Mouse (Mus musculus): ENCODE results near the gene Meis3. TPM values are rescaled to one million over a fixed set of nuclear protein-coding genes. Genes with fewer than 3 reads are reported as not detected.

Gene Meis3
- polyA plus RNA-seq (2015; fragmentation: Nextera tagmentation; extraction: Ambion mirVana), result 139 and 161 TPM in 2 replicates

DNA sequence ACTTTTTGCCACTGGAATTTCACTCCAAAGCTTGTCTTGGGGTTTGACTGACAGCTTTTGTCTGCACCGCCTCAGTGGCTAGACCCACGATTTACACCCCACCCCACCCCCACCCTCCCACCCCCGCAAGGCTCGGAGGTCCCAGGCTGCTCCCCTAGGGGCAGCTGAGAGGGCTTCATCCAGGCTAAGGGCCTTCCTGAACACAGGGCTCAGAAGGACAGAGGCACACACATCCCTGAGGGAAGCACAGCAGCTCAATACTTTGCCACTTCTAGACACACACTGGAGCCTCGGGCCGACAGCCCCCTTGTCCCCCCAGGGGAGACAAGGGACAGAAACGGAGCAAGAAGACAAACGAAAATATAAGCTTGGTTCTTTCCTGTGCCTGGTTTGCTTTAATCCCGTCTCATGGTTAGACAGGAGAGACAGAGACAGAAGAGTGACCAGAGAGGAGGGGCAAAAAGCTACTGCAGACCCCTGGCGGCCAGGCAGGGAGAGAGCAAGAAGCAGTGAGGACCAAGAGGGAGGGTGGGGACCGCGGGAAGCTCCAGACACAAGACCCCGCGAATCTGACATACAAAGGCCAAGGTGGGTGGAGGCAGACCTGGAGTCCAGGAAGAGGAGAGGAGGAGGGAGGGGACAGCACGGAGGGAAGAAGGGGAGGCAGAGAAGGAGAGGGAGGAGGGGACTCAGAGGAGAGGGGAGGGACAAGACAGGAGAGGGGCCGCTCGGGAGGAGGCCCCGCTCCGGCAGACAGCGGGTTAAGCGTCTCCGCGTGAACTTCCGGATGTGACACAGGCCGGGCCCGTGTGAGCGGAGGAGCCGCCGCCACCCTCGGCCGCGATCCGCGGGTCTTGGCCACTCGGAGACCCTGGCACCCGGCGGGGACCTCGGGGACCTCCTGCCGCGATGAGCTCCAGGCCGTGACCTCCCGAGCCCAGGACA lies at the start of gene Meis3:
Gene Meis3, plus strand, starts transcription at position 494 of the 945 bp plus-strand sequence.
- Histone ChIP-seq H3K9me3 (no peaks in the 10 kb centered on the region), H3K9ac (peak within 1 kb of the TSS; percentile 92), H3K4me1 (replicated peaks) (peaks cover 55% of the 10 kb centered on the region), H3K4me3 (peak within 1 kb of the TSS; percentile 81), H3K4me2 (peak within 1 kb of the TSS; percentile 79), H3K27ac (replicated peaks) (peak within 1 kb of the TSS; percentile 93), H3K36me3 (peaks cover 29% of the 10 kb centered on the region), H3K27me3 (no peaks in the 10 kb centered on the region)
- under 1% methylated on average over 42 of the region's 42 CpGs for WGBS
- peak; percentile 85 for ATAC-seq (ENCODE audit: low read depth)

DNA sequence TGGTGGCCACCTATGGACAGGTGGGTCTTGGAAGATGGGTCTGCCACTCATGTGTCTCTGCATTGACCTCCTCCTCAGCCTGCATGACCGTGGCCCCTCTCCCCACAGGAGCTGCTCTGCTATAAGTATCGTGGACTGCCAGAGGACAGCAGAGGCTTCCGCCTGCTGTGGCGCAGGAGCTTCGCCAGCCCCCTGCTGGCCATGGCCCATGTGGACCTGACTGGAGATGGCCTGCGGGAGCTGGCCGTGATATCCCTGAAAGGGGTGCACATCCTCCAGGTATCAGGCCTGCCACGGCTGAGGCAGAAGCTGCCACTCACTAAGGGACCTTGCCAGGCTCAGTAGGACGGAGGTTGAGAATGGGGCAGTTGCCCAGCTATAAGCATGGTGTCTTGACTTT lies 49.1 kb upstream of the Meis3 start:
- H3K9me3 ChIP-seq, result no peaks in the 10 kb centered on the region
- H3K27ac ChIP-seq (replicated peaks), result no peak overlapping the region
- no peak overlapping the region for H3K4me3 ChIP-seq
- H3K4me2 ChIP-seq, result no peak overlapping the region
- peaks cover 28% of the 10 kb centered on the region for H3K36me3 ChIP-seq
- no peak for ATAC-seq (ENCODE audit: low read depth)
- WGBS, result 85% methylated on average over 9 of the region's 9 CpGs
- H3K4me1 ChIP-seq (replicated peaks), result peaks cover 26% of the 10 kb centered on the region
- no peak overlapping the region for H3K9ac ChIP-seq
- H3K27me3 ChIP-seq, result no peaks in the 10 kb centered on the region

DNA sequence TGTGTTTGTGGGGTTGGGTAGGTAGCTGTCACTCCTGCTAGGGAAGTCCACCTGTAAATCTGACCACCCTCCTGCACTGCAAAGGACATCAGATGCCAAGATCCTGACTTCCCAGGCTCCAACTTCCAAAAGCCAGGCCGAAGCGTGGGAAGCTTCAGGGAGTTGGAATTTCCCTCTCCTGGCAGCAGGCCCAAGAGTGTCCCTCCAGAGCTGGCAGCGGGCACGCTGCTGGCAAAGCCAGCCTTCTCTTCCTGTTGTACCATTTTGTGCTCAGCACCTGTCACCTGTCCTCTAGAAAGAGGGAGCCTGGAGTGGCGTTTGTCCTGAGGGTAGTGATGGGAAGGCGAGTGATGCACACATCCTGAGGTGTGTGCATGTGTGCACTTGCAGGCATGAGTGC lies 46.5 kb upstream of the Meis3 start:
- Histone ChIP-seq H3K36me3 (peaks cover 28% of the 10 kb centered on the region), H3K9ac (no peak overlapping the region), H3K9me3 (no peaks in the 10 kb centered on the region), H3K27ac (replicated peaks) (no peak overlapping the region), H3K4me3 (no peak overlapping the region), H3K4me1 (replicated peaks) (peaks cover 46% of the 10 kb centered on the region), H3K4me2 (no peak overlapping the region), H3K27me3 (no peaks in the 10 kb centered on the region)
- ATAC-seq (ENCODE audit: low read depth), result no peak
- WGBS, result 87% methylated on average over 6 of the region's 6 CpGs

DNA sequence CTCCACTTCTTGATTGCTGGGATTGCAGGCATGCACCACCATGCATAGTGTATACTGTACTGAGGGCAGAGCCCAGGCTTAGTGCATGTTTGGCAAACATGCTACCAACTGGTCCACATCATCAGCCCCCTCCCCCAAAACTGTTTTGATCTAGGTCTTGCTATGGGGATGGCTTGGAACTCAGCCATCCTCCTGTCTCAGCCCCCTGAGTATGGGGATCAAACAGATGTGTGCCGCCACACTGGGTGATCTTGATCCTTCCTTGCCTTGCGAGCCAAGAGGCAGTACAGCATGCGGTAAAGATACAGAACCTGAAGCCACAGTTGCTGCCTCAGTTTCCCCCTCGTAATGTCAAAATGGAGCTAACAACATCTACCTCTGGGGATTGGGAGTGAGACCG lies 46.0 kb upstream of the Meis3 start:
- no peaks in the 10 kb centered on the region for H3K27me3 ChIP-seq
- peak overlapping the region; percentile 85; the same call in 1 of the 2 replicates for H3K27ac ChIP-seq (replicated peaks)
- peaks cover 23% of the 10 kb centered on the region for H3K36me3 ChIP-seq
- H3K4me3 ChIP-seq, result peak overlapping the region; percentile 58; the same call in 1 of the 2 replicates
- peaks cover 52% of the 10 kb centered on the region for H3K4me1 ChIP-seq (replicated peaks)
- H3K4me2 ChIP-seq, result peak overlapping the region; percentile 74
- H3K9ac ChIP-seq, result peak overlapping the region; percentile 31; the same call in 1 of the 2 replicates
- H3K9me3 ChIP-seq, result no peaks in the 10 kb centered on the region
- WGBS, result 67% methylated on average over 5 of the region's 5 CpGs
- no peak for ATAC-seq (ENCODE audit: low read depth)

DNA sequence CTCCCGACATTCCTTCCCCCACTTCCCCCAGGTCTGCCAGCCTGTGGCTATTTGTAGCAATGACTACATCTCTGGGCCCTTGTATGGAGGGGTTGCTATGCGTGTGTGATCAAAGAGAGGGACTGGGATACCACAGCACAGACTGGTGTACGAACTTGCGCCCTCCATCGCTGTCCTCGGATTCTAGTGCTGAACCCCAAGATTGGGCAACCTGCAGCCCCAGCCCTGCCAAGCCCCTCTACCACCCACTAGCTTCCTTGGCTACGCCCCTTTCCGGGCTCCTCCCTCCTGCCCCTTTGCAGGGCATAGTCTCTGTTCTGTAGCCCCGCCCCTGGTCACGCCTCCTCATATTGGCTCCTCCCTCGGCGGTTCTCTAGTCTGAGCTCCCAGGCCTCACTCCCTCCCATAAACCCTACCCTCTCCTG lies 45.5 kb upstream of the Meis3 start, which contains the start of gene Slc8a2:
Gene Slc8a2, plus strand, starts transcription at position 406 of the 425 bp plus-strand sequence.
- Histone ChIP-seq H3K9ac (peak within 1 kb of the TSS; percentile 86), H3K36me3 (peaks cover 20% of the 10 kb centered on the region), H3K27ac (replicated peaks) (peak within 1 kb of the TSS; percentile 85), H3K9me3 (no peaks in the 10 kb centered on the region), H3K4me1 (replicated peaks) (peaks cover 57% of the 10 kb centered on the region), H3K4me3 (peak within 1 kb of the TSS; percentile 58), H3K27me3 (no peaks in the 10 kb centered on the region), H3K4me2 (peak within 1 kb of the TSS; percentile 74)
- WGBS, result 2% methylated on average over 12 of the region's 12 CpGs
- ATAC-seq (ENCODE audit: low read depth), result peak; percentile 89

DNA sequence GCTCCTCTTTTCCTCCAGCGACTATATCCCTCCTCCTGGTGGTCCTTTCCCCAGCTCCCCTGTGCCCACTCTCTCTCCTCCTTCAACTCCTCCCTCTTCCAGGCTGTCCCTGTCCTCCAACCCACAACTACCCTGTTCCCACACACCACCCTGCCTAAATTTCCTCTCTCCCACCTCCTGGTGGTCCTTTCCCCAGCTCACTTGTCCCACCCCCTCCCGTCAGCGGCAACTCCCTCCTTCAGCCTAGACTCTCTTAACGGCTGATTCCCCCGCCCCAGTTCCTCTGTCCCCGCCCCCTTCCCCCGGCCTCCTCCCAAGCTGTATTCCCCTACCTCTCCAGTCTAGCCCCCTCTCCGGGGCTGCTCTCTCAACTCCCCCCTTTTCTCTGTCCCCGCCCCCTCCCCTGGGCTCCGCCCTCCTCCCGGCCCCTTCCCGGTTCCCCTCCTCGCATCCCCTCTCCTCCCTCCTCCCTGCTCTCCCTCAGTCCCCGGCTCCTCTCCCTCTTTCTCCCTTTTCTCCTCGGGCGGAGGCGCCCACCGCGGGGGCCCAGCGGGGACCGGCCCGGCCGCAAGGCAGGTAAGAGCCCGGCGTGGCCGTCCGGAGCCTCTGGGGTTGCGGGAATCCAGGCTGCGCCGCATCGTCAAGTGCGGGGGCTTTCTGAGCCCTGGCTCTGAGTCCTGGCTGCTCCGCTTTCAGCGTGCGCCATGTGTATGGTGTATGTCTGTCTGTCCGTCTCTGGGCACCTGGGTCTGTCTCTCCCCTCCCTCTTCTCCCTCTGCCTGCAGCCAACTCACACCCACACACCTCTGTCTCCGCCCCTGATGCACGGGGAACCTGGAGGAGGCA lies 44.8 kb upstream of the Meis3 start:
- peaks cover 63% of the 10 kb centered on the region for H3K4me1 ChIP-seq (replicated peaks)
- 1% methylated on average over 38 of the region's 38 CpGs for WGBS
- H3K9me3 ChIP-seq, result no peaks in the 10 kb centered on the region
- H3K4me3 ChIP-seq, result peak overlapping the region; percentile 58
- peaks cover 16% of the 10 kb centered on the region for H3K36me3 ChIP-seq
- H3K9ac ChIP-seq, result peak overlapping the region; percentile 86
- no peaks in the 10 kb centered on the region for H3K27me3 ChIP-seq
- H3K27ac ChIP-seq (replicated peaks), result peak overlapping the region; percentile 85
- H3K4me2 ChIP-seq, result peak overlapping the region; percentile 74
- ATAC-seq (ENCODE audit: low read depth), result peak; percentile 75

DNA sequence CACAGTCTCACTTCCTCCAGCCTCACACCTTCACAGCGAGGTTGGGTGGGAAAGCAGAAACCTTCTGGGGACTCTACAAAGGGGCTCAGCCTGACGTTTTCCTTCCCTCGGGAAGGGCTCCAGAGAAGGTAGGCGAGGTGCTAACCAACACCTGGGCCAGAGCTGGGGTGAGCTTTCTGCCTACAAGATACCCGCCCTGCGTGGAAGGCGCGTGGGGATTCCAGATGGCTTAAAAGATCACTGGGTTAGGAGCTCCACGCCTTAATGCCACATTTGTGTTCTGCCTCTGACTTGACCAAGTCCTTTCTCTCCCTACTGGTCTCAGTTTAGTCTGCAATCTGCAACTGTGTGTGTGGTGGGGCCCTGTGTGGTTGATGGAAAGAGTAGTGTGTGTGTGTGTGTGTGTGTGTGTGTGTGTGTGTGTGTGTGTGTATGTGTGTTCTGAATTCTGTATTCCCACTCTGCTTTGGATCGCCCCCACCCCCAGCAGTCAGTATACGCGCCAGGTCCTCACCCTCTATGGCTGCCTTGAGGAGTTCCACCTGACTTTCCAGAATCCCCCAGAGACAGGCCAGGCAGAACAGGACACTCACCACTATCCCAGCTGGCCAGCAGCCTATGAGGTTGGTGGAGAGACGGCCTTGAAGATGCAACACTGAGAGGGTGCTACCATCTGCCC lies 43.8 kb upstream of the Meis3 start:
- no peaks in the 10 kb centered on the region for H3K9me3 ChIP-seq
- no peaks in the 10 kb centered on the region for H3K27me3 ChIP-seq
- peaks cover 6% of the 10 kb centered on the region; the same call in 1 of the 2 replicates for H3K36me3 ChIP-seq
- peak overlapping the region; percentile 58 for H3K4me3 ChIP-seq
- H3K4me1 ChIP-seq (replicated peaks), result peaks cover 74% of the 10 kb centered on the region
- H3K9ac ChIP-seq, result peak overlapping the region; percentile 86
- peak overlapping the region; percentile 74 for H3K4me2 ChIP-seq
- H3K27ac ChIP-seq (replicated peaks), result peak overlapping the region; percentile 85
- WGBS, result 36% methylated on average over 13 of the region's 13 CpGs
- no peak for ATAC-seq (ENCODE audit: low read depth)

DNA sequence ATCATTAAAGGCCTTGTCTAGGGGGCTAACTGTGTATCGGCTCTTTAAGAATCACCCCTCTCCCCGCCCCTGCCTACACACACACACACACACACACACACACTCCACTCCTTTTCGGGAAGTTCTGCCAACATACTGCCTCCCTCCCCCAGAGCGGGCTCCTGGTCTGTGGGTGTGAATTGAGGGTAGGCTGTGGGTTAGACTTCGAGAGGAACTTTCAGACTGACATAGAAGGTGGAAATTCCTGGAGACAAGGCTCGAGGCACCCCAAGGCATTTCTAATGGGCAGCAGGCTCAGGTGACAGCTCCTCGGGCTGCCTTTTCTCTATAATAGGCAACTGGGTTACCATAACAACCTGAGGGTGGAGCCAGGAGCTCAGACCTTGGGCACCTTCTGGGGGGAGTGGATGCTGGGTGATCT lies 42.7 kb upstream of the Meis3 start:
- Histone ChIP-seq H3K4me3 (peak overlapping the region; percentile 58), H3K9ac (peak overlapping the region; percentile 86)
- ATAC-seq (ENCODE audit: low read depth), result no peak

DNA sequence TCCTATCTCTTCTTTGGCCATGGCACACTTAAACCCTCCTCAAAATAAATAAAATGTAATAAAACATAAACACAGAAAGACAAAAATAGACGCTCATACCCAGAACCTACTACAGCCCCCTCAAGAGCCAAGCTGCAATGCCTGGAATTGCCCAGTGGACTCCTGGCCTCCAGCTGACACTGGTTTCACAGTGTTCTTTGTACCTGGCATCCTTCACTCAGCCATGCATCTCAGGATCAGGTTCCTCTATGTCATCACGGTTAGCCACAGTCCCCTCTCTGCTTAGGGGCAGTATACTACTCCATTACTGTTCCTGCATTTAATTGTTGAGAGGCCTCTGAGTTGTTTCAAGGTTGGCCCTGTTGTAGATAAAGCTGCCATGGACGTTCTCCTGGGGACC lies 42.0 kb upstream of the Meis3 start:
- 0 out of 2 replicates have a peak, but pooled peaks cover 4% of the 10 kb centered on the region for H3K36me3 ChIP-seq
- 72% methylated on average over 3 of the region's 3 CpGs for WGBS
- H3K4me1 ChIP-seq (replicated peaks), result peaks cover 88% of the 10 kb centered on the region
- peak overlapping the region; percentile 58 for H3K4me3 ChIP-seq
- H3K9ac ChIP-seq, result peak overlapping the region; percentile 86; the same call in 1 of the 2 replicates
- peak overlapping the region; percentile 74 for H3K4me2 ChIP-seq
- H3K27ac ChIP-seq (replicated peaks), result peak overlapping the region; percentile 85
- H3K9me3 ChIP-seq, result no peaks in the 10 kb centered on the region
- H3K27me3 ChIP-seq, result no peaks in the 10 kb centered on the region
- no peak for ATAC-seq (ENCODE audit: low read depth)

More for the DNA sequence above, 42.7 kb upstream of the Meis3 start:
- Histone ChIP-seq H3K4me2 (peak overlapping the region; percentile 74), H3K4me1 (replicated peaks) (peaks cover 84% of the 10 kb centered on the region), H3K36me3 (peaks cover 5% of the 10 kb centered on the region; the same call in 1 of the 2 replicates), H3K27ac (replicated peaks) (peak overlapping the region; percentile 85), H3K27me3 (no peaks in the 10 kb centered on the region), H3K9me3 (no peaks in the 10 kb centered on the region)
- 8% methylated on average over 7 of the region's 7 CpGs for WGBS

DNA sequence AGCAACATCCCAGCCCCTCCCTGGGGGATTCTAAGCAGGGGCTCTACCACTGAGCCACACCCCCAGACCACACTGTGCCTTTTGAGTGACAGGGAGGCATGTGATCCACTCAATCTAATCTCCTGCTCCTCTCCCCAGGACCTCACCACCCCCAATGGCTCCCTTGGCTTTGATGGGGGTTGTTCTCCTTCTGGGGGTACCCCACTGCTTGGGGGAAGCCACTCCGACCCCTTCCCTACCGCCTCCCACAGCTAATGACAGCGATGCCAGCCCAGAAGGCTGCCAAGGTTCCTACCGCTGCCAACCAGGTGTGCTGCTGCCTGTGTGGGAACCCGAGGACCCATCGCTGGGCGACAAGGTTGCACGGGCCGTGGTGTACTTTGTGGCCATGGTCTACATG lies 41.2 kb upstream of the Meis3 start:
- Histone ChIP-seq H3K9ac (0 out of 2 replicates have a peak overlapping the region, but pooled peaks have one; percentile 86), H3K9me3 (no peaks in the 10 kb centered on the region), H3K4me3 (no peak overlapping the region), H3K36me3 (0 out of 2 replicates have a peak, but pooled peaks cover 4% of the 10 kb centered on the region), H3K27me3 (no peaks in the 10 kb centered on the region), H3K4me1 (replicated peaks) (peaks cover 91% of the 10 kb centered on the region), H3K4me2 (peak overlapping the region; percentile 74), H3K27ac (replicated peaks) (peak overlapping the region; percentile 85)
- WGBS, result 84% methylated on average over 9 of the region's 9 CpGs
- ATAC-seq (ENCODE audit: low read depth), result no peak

DNA sequence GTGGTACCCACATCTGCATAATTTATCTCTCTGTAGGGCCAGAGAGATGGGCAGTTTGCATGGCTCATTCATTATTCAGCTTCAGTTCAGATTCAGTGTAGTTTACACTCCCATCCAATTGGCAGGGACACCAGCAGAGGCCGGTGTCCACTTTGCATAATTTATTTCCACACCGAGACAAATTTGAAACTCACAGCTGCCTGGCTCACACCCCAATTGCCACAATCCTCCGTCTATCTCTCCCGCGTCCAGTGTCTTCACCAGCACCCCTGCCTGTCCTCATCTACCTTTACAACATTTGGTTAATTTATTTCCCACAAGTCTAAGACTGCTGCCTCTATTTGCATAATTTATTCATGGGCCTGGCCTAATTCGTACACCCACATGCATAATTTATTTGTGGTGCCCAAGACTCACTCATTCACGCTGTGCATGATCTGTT lies 39.9 kb upstream of the Meis3 start:
- whole genome bisulfite sequencing, result 15% methylated on average over 7 of the region's 7 CpGs
- Histone ChIP-seq H3K4me3 (no peak overlapping the region), H3K36me3 (peaks cover 12% of the 10 kb centered on the region), H3K9me3 (no peaks in the 10 kb centered on the region), H3K4me2 (peak overlapping the region; percentile 74), H3K9ac (0 out of 2 replicates have a peak overlapping the region, but pooled peaks have one; percentile 12), H3K27ac (replicated peaks) (peak overlapping the region; percentile 85), H3K4me1 (replicated peaks) (peaks cover 84% of the 10 kb centered on the region), H3K27me3 (no peaks in the 10 kb centered on the region)
- peak; percentile 63 for ATAC-seq (ENCODE audit: low read depth)
